Mouse (Mus musculus): ENCODE measurements around the gene Cabp4.

The Cabp4 gene

DNA sequence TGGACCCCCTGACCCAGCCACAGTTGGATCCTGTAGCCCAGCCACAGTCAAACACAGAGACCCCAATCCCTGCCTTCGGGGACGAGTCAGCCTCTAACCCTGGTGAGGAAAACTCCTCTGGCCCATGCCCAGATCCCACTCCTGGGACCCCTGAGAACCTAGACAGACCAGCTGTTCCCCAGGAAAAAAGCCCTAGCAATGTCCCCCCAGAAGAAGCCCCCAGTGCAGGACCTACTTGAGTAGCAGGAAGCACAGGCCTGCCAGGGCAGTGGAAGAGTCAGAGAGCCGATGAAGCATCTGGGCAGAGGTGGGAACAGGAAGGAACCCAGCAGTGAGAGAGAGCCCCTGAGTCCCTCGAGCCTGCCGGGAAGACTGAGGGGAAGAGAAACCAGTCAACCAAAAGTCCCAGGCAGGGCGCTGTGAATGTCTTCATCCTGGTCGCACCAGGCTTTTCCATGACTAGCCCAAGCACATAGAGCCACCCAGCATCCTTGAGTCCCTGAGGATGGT is at the start of gene Cabp4:
Gene Cabp4, minus strand, starts transcription at position 275 of the 510 bp plus-strand sequence.
- in situ Hi-C loops (cut with MboI; ENCODE audit: low sequenced_read_pairs) = no loop called here

GRCm38 (mm10) chr19:4193129-4193528 is 49.3 kb upstream of the Cabp4 start:
- in situ Hi-C loops (cut with MboI; ENCODE audit: low sequenced_read_pairs) = no loop called here

- in situ Hi-C loops (cut with MboI; ENCODE audit: low sequenced_read_pairs) = no loop called here
Measured at GRCm38 (mm10) chr19:4192251-4192985, 48.6 kb upstream of the Cabp4 start.

- in situ Hi-C loops (cut with MboI; ENCODE audit: low sequenced_read_pairs) = no loop called here
Measured at GRCm38 (mm10) chr19:4191528-4192250, 47.9 kb upstream of the Cabp4 start, which contains the start of gene Ppp1ca. Gene Ppp1ca, plus strand, starts transcription at chr19:4192065.

GRCm38 (mm10) chr19:4190831-4191334 is 47.0 kb upstream of the Cabp4 start, which contains the start of gene Tbc1d10c:
Gene Tbc1d10c, minus strand, starts transcription at chr19:4191284.
- in situ Hi-C loops (cut with MboI; ENCODE audit: low sequenced_read_pairs) = no loop called here

- in situ Hi-C loops (cut with MboI; ENCODE audit: low sequenced_read_pairs) = no loop called here
Measured at GRCm38 (mm10) chr19:4189051-4189620, 45.3 kb upstream of the Cabp4 start.

DNA sequence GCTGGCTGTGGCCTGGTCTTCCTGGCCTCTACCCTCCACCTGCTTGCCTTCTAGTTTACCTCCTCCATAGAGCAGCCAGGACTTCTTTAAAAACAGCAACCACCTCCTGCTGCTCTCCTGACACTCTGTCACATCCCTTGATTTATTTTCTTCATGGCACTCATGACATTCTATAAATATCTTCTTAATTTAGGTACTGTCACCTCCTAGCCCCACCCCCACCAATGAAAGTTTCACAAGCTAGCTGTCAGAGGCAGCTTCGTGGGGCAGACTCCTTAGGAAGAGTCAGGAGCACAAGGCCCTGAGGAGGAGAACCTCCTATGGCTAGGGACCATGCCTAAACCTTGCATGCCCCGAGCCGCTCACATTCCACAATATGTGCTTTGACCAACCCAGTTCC is 43.5 kb upstream of the Cabp4 start:
- in situ Hi-C loops (cut with MboI; ENCODE audit: low sequenced_read_pairs) = no loop called here

DNA sequence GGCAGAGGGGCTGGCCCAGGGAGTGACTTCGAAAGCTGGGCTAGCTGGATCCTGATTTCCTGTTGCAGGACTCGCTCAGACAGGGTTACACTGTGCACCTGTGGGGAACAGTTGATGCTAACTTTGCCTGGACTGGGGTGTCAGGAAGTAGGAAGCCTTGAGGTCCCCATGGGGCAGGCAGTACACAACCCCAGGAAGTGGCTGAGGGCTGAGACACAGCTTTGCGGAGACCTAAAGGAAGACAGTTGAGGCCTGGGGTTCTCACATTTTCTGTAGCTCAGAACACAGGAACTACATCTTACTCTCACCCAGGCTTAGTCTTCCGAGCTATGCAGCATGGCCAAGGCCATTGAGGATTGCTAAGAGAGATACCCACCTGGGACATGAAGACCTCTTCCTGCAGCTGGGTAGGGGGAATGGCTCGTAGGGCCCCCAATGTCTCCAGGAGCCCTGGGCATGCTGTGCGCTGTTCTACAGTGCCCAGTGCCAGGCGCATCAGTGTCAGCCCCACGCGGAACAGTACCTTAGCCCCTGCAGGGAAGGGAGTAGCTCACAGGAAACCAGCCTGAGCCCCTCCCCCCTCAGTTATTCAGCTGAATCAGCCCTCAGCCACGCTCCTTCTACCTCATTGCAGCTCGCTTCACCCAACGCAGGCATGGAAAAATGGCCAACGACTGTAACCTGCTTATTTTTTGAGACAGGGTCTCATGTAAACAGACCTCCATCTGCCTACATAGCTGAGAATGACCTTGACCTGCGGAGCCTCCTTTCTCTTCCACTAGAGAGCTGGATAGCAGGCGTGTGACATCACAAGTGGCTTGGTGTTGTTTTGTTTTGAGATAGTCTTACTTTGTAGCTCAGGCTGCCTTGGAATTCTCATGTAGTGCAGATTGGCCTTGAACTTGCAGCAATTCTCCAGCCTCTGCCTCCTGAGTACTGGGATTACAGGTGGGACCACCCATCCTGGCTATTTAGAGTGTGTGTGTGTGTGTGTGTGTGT is 41.4 kb upstream of the Cabp4 start:
- in situ Hi-C loops (cut with MboI; ENCODE audit: low sequenced_read_pairs) = no loop called here

DNA sequence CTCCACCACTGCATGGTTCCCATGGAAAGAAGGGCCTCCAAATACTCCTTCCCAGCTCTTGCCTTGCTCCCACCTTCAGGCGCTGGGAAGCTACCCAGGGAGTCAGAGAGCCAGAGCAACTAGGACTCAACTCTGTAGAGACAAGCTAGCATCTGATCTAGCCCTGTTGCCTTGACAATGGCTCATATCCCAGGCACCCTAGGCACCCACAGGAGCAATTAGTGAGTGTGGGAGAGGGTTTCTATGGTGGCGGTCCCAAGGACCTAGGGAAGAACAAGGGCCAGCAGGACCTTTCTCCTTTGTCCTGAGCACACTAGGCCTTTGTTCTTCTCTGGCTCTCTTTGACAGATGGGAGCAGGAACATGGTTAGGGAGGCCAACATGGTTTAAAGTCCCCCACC is 39.9 kb upstream of the Cabp4 start:
- in situ Hi-C loops (cut with MboI; ENCODE audit: low sequenced_read_pairs) = no loop called here

DNA sequence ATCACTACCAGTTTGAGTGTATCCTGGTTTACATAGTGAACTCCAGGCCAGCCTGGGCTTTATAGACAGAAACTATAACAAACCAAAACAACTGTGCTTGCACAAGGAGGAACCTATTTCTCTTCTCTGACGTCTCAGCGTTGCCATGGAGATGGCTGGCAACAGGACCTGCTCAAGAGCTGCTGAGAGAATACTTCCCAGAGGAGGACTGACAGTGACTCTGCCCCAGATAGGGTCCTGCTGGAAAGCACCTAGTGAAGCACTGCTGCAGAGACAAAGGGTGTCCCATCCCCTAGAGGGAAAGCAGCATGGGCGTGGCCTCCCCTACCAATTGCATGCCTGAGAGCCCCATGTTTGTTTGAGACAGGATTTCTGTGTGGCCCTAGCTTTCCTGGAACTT is 38.1 kb upstream of the Cabp4 start:
- in situ Hi-C loops (cut with MboI; ENCODE audit: low sequenced_read_pairs) = no loop called here

DNA sequence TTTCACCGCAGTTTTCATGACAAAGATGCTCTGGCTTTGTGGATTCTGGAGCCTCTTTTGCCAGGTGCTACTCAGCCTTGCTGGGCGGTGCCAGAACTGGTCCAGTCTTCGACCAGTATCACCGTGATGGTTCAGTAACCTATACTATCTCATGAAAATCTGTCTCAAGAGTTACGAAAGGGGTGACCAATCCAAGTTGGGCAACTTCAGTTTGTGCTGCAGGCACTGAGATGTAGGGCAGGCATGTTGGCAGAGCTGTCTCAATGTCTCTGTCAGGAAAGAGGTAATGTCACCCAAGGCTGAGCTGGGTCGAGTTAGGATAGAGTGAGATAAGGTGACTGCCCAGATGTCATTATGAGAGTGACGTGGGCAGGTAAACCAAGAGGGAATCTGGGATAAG is 36.6 kb upstream of the Cabp4 start:
- in situ Hi-C loops (cut with MboI; ENCODE audit: low sequenced_read_pairs) = no loop called here

DNA sequence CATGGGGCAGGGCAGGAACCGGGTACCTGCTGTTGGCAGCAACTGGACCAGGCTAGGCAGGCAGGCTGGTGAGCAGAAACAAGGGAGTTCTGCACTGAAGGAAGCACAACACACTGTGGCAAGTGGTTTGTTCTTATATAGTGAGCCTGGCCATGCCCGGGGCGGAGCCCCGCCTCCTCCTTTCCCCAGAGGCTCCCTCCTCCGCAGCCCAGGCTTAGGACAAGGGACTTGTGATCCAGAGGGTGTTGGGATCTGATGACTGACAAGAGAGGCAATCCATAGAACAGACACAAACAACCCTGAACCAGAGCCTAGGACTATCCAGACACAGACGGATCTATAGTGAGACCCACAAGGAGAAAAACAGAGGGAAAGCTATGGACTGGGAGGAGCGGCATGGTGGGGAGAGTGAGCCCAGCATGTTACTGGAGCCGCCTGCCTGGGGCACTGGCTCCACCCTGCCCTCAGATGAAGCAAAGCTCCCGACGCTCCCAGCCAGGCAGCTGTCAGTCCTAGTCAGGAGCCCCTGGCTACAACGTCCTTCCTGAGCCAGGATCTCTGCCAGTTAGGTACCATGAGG is 31.6 kb upstream of the Cabp4 start, which contains the start of gene Carns1:
Gene Carns1, minus strand, starts transcription at position 112 of the 580 bp plus-strand sequence.
- in situ Hi-C loops (cut with MboI; ENCODE audit: low sequenced_read_pairs) = no loop called here

- in situ Hi-C loops (cut with MboI; ENCODE audit: low sequenced_read_pairs) = no loop called here
Measured at GRCm38 (mm10) chr19:4172925-4173324, 29.1 kb upstream of the Cabp4 start.

GRCm38 (mm10) chr19:4171393-4172290 is 27.8 kb upstream of the Cabp4 start:
- in situ Hi-C loops (cut with MboI; ENCODE audit: low sequenced_read_pairs) = no loop called here

GRCm38 (mm10) chr19:4170723-4171392 is 27.0 kb upstream of the Cabp4 start:
- in situ Hi-C loops (cut with MboI; ENCODE audit: low sequenced_read_pairs) = no loop called here

DNA sequence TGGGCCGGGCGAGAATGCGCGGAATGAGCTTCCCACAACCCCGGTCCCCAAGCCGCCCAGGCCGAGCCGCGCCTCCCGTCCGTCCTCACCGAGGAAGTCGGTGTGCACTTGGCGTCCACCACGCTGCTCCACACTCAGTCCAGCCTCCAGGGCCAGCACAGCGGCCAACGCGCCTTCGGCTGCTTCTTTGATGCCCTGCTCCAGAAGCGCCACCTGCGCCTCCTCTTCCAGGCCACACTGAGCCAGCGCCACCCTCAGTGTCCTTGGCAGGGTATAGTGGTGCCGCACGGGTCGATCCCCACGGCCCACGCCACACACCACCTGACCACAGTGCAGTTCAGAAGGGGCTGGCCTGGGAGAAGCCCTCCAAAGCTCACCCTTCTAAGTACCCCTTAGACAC is 26.0 kb upstream of the Cabp4 start:
- in situ Hi-C loops (cut with MboI; ENCODE audit: low sequenced_read_pairs) = no loop called here

- in situ Hi-C loops (cut with MboI; ENCODE audit: low sequenced_read_pairs) = no loop called here
Measured at GRCm38 (mm10) chr19:4169378-4169784, 25.5 kb upstream of the Cabp4 start.
